Mouse (Mus musculus): Measurements from ENCODE around the gene Hist1h4b. TPM values are rescaled to one million over a fixed set of nuclear protein-coding genes. Genes with fewer than 3 reads are reported as not detected.

Hist1h4b gene
- polyA plus RNA-seq, 1 experiment from 2014 or later = 4.0 TPM

DNA sequence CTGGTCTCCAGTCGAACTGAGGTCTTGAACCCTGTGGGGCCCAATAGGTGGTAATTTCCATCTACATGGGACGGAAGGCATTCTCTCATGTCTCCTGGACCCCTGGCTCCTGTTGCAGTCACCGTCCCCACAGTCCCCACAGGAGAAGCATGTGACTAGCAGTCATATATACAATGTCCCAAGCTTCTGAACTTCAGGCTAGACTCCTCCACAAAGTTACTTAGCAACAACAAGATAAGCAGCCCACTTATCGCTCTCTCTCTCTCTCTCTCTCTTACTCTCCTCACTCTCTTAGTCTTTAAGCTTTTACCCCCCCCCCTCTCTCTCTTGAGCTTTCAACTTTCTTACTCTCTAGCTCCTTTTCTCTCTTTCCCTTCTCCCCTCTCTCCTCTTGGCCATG, 32.6 kb upstream of the Hist1h4b start:
- no peak overlapping the region for H3K4me2 ChIP-seq
- DNase-seq (ENCODE audit: low spot score) = no peak
- H3K36me3 ChIP-seq (ENCODE audit: control insufficient read depth, insufficient read depth, low read length) = no peaks in the 10 kb centered on the region
- no peaks in the 10 kb centered on the region for H3K9me3 ChIP-seq (ENCODE audit: control insufficient read depth, low read length)
- peaks cover 24% of the 10 kb centered on the region for H3K4me1 ChIP-seq (replicated peaks; ENCODE audit: control insufficient read depth, insufficient read depth, low read length)
- H3K27ac ChIP-seq (ENCODE audit: low read depth, low read length) = no peak overlapping the region; the same call in none of the 2 replicates
- no peak overlapping the region for H3K9ac ChIP-seq (ENCODE audit: low read depth, low read length)
- no peaks in the 10 kb centered on the region for H3K27me3 ChIP-seq (replicated peaks; ENCODE audit: control insufficient read depth, insufficient read depth, low read length)
- H3K4me3 ChIP-seq (ENCODE audit: low read depth, low read length) = no peak overlapping the region
- 58% methylated on average over 4 of the region's 4 CpGs for WGBS
- ATAC-seq (replicated peaks; ENCODE audit: low FRiP score) = peak; percentile 71; the same call in 1 of the 2 replicates

DNA sequence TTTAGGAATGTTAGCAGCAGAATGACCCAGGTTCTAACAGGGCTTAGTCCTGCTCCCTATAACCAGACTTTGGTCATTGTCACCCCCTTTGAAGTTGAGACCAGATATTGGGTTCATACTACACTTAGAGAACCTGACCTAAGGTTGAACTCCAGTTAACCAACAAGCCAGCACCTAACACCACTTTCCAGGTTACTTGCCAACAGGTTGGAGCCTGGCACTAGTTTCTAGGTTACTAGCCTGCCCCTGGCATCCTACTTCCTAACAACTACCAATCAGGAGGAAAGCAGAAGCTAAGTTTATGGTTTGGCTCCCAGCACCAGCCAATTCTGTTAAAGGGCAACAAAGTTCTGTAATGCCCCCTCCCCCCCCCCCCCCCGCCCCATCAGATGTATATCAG, 31.6 kb upstream of the Hist1h4b start:
- Histone ChIP-seq H3K36me3 (ENCODE audit: control insufficient read depth, insufficient read depth, low read length) (no peaks in the 10 kb centered on the region), H3K9me3 (ENCODE audit: control insufficient read depth, low read length) (no peaks in the 10 kb centered on the region), H3K9ac (ENCODE audit: low read depth, low read length) (no peak overlapping the region), H3K27ac (ENCODE audit: low read depth, low read length) (no peak overlapping the region), H3K27me3 (replicated peaks; ENCODE audit: control insufficient read depth, insufficient read depth, low read length) (no peaks in the 10 kb centered on the region), H3K4me3 (ENCODE audit: low read depth, low read length) (no peak overlapping the region), H3K4me1 (replicated peaks; ENCODE audit: control insufficient read depth, insufficient read depth, low read length) (peaks cover 24% of the 10 kb centered on the region), H3K4me2 (no peak overlapping the region)
- no peak for ATAC-seq (replicated peaks; ENCODE audit: low FRiP score)
- DNase-seq (ENCODE audit: low spot score) = peak; percentile 26
- WGBS = 38% methylated on average over 1 of the region's 1 CpGs

DNA sequence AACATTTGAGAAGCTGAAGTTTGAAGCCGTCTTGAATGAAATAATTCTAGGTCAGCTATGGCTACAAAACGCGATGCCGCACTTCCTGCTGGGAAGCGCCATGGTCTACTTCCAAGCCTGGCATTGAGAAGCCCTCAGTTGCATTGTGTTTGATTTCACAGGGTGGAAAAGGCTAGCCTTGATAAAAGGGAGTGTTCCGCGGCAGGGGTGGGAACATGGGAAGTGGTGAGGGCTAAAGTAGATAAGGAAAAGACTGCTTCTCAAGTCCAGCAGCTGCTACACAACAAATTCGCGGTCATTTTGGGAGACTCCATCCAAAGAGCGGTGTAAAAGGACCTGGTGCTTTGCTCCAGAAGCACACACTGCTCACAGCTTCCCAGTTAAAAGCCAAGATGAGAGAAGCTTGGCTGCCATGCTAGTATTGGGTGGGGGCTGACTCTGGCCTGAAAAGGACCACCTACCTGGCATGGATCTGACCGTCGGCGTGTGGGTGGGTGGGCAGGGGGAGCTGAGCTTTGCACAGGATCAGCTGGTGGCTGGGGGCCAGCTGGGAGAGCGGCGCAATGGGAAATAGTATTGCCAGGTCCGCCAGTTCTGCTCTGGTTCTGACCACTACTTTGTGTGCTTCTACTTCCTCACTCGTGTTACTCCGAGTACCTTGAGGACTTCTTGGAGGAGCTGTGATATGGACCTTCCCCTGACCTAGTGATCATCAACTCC, 28.2 kb upstream of the Hist1h4b start:
- Histone ChIP-seq H3K27me3 (replicated peaks; ENCODE audit: control insufficient read depth, insufficient read depth, low read length) (no peaks in the 10 kb centered on the region), H3K36me3 (ENCODE audit: control insufficient read depth, insufficient read depth, low read length) (no peaks in the 10 kb centered on the region), H3K9ac (ENCODE audit: low read depth, low read length) (no peak overlapping the region; the same call in 1 of the 2 replicates), H3K4me3 (ENCODE audit: low read depth, low read length) (no peak overlapping the region), H3K4me1 (replicated peaks; ENCODE audit: control insufficient read depth, insufficient read depth, low read length) (peaks cover 27% of the 10 kb centered on the region), H3K4me2 (peak overlapping the region; percentile 33; the same call in 1 of the 2 replicates), H3K9me3 (ENCODE audit: control insufficient read depth, low read length) (no peaks in the 10 kb centered on the region), H3K27ac (ENCODE audit: low read depth, low read length) (no peak overlapping the region)
- 56% methylated on average over 18 of the region's 18 CpGs for WGBS
- ATAC-seq (replicated peaks; ENCODE audit: low FRiP score) = no peak
- no peak for DNase-seq (ENCODE audit: low spot score)

DNA sequence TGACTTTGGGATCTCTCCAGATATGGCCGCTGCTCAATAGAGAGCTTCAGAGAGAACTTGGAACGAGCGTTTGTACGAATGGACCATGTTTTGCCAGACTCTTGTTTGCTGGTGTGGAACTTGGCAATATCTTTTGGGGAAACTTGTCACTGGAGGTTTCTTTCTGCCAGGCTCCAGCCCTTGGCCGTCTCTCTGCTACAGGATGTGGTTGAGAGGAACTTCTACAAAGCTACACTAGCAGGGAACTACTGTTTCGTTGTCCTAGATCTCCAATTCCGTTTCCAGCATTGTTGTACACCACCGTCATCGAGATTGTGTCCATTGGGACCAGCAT, 27.7 kb upstream of the Hist1h4b start:
- H3K4me3 ChIP-seq (ENCODE audit: low read depth, low read length) = no peak overlapping the region
- DNase-seq (ENCODE audit: low spot score) (no peak), ATAC-seq (replicated peaks; ENCODE audit: low FRiP score) (no peak)
- no peak overlapping the region for H3K27ac ChIP-seq (ENCODE audit: low read depth, low read length)
- no peaks in the 10 kb centered on the region for H3K36me3 ChIP-seq (ENCODE audit: control insufficient read depth, insufficient read depth, low read length)
- WGBS = 71% methylated on average over 9 of the region's 9 CpGs
- no peak overlapping the region for H3K9ac ChIP-seq (ENCODE audit: low read depth, low read length)
- no peaks in the 10 kb centered on the region for H3K9me3 ChIP-seq (ENCODE audit: control insufficient read depth, low read length)
- peaks cover 22% of the 10 kb centered on the region for H3K4me1 ChIP-seq (replicated peaks; ENCODE audit: control insufficient read depth, insufficient read depth, low read length)
- no peaks in the 10 kb centered on the region for H3K27me3 ChIP-seq (replicated peaks; ENCODE audit: control insufficient read depth, insufficient read depth, low read length)
- H3K4me2 ChIP-seq = no peak overlapping the region

- DNase-seq (ENCODE audit: low spot score) (no peak), ATAC-seq (replicated peaks; ENCODE audit: low FRiP score) (no peak)
- Histone ChIP-seq H3K4me1 (replicated peaks; ENCODE audit: control insufficient read depth, insufficient read depth, low read length) (peaks cover 17% of the 10 kb centered on the region), H3K4me3 (ENCODE audit: low read depth, low read length) (no peak overlapping the region), H3K4me2 (no peak overlapping the region), H3K9me3 (ENCODE audit: control insufficient read depth, low read length) (no peaks in the 10 kb centered on the region), H3K36me3 (ENCODE audit: control insufficient read depth, insufficient read depth, low read length) (no peaks in the 10 kb centered on the region), H3K9ac (ENCODE audit: low read depth, low read length) (no peak overlapping the region), H3K27ac (ENCODE audit: low read depth, low read length) (no peak overlapping the region), H3K27me3 (replicated peaks; ENCODE audit: control insufficient read depth, insufficient read depth, low read length) (no peaks in the 10 kb centered on the region)
- WGBS = 89% methylated on average over 5 of the region's 5 CpGs
These were observed 27.1 kb upstream of the Hist1h4b start for GRCm38 (mm10) chr13:23729706-23730105.

- Histone ChIP-seq H3K9ac (ENCODE audit: low read depth, low read length) (no peak overlapping the region), H3K4me2 (peak overlapping the region; percentile 27), H3K27me3 (replicated peaks; ENCODE audit: control insufficient read depth, insufficient read depth, low read length) (no peaks in the 10 kb centered on the region), H3K9me3 (ENCODE audit: control insufficient read depth, low read length) (no peaks in the 10 kb centered on the region), H3K4me1 (replicated peaks; ENCODE audit: control insufficient read depth, insufficient read depth, low read length) (peaks cover 12% of the 10 kb centered on the region; the same call in 1 of the 2 replicates), H3K27ac (ENCODE audit: low read depth, low read length) (no peak overlapping the region), H3K4me3 (ENCODE audit: low read depth, low read length) (no peak overlapping the region), H3K36me3 (ENCODE audit: control insufficient read depth, insufficient read depth, low read length) (no peaks in the 10 kb centered on the region)
- no peak for DNase-seq (ENCODE audit: low spot score)
- 42% methylated on average over 8 of the region's 8 CpGs for WGBS
- ATAC-seq (replicated peaks; ENCODE audit: low FRiP score) = peak; percentile 50
These were observed 26.3 kb upstream of the Hist1h4b start for GRCm38 (mm10) chr13:23730479-23730878.

DNA sequence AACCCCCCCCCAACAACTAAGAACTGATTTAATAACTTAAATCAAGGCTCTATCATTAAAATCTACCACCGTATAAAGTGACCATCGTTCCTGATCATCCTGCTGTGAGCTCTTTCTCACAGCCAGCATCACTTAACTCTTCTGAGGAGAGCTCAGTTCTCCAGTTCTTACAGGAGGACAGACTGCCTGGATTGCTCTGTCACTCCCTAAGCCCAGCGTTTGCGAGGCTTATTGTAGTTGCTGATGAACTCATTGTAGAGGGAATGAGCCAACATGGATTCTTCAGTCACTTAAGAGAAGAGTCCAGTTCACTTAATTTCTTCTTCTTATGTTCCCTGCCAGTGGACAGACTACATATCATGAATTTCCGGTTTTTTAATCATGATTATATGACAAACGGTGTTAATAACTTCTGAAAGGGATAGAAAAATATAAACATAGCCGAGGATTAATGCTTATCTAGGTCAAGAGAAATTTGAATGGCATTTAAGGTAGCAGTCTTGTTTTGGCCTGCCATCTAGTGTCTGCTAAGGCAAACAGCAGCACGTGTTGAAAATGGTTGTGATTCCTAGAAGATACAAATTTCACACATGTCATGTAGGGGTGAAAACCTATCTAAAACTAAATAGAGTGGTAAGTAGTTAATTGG, 24.5 kb upstream of the Hist1h4b start:
- WGBS = 25% methylated on average over 8 of the region's 8 CpGs
- DNase-seq (ENCODE audit: low spot score) (no peak), ATAC-seq (replicated peaks; ENCODE audit: low FRiP score) (0 out of 2 replicates have a peak, but pooled peaks have one; percentile 29)
- Histone ChIP-seq H3K27ac (ENCODE audit: low read depth, low read length) (no peak overlapping the region), H3K9ac (ENCODE audit: low read depth, low read length) (no peak overlapping the region), H3K4me1 (replicated peaks; ENCODE audit: control insufficient read depth, insufficient read depth, low read length) (peaks cover 12% of the 10 kb centered on the region; the same call in 1 of the 2 replicates), H3K27me3 (replicated peaks; ENCODE audit: control insufficient read depth, insufficient read depth, low read length) (no peaks in the 10 kb centered on the region), H3K4me3 (ENCODE audit: low read depth, low read length) (no peak overlapping the region), H3K9me3 (ENCODE audit: control insufficient read depth, low read length) (no peaks in the 10 kb centered on the region), H3K36me3 (ENCODE audit: control insufficient read depth, insufficient read depth, low read length) (no peaks in the 10 kb centered on the region), H3K4me2 (no peak overlapping the region)

GRCm38 (mm10) chr13:23737091-23737490, 19.7 kb upstream of the Hist1h4b start:
- no peak for ATAC-seq (replicated peaks; ENCODE audit: low FRiP score)
- H3K27me3 ChIP-seq (replicated peaks; ENCODE audit: control insufficient read depth, insufficient read depth, low read length) = no peaks in the 10 kb centered on the region
- H3K4me1 ChIP-seq (replicated peaks; ENCODE audit: control insufficient read depth, insufficient read depth, low read length) = peaks cover 7% of the 10 kb centered on the region
- no peak overlapping the region for H3K9ac ChIP-seq (ENCODE audit: low read depth, low read length)
- WGBS = 91% methylated on average over 5 of the region's 5 CpGs
- H3K9me3 ChIP-seq (ENCODE audit: control insufficient read depth, low read length) = no peaks in the 10 kb centered on the region
- H3K4me3 ChIP-seq (ENCODE audit: low read depth, low read length) = no peak overlapping the region
- H3K27ac ChIP-seq (ENCODE audit: low read depth, low read length) = peak overlapping the region; percentile 32; the same call in 1 of the 2 replicates
- no peak overlapping the region for H3K4me2 ChIP-seq
- DNase-seq (ENCODE audit: low spot score) = no peak
- no peaks in the 10 kb centered on the region for H3K36me3 ChIP-seq (ENCODE audit: control insufficient read depth, insufficient read depth, low read length)

GRCm38 (mm10) chr13:23738041-23738440, 18.8 kb upstream of the Hist1h4b start:
- H3K4me2 ChIP-seq = peak overlapping the region; percentile 91
- DNase-seq (ENCODE audit: low spot score) (no peak), ATAC-seq (replicated peaks; ENCODE audit: low FRiP score) (no peak)
- peak overlapping the region; percentile 52 for H3K4me3 ChIP-seq (ENCODE audit: low read depth, low read length)
- WGBS = 23% methylated on average over 4 of the region's 4 CpGs
- H3K9ac ChIP-seq (ENCODE audit: low read depth, low read length) = peak overlapping the region; percentile 83
- no peaks in the 10 kb centered on the region for H3K36me3 ChIP-seq (ENCODE audit: control insufficient read depth, insufficient read depth, low read length)
- no peaks in the 10 kb centered on the region for H3K27me3 ChIP-seq (replicated peaks; ENCODE audit: control insufficient read depth, insufficient read depth, low read length)
- peaks cover 7% of the 10 kb centered on the region for H3K4me1 ChIP-seq (replicated peaks; ENCODE audit: control insufficient read depth, insufficient read depth, low read length)
- H3K9me3 ChIP-seq (ENCODE audit: control insufficient read depth, low read length) = no peaks in the 10 kb centered on the region
- H3K27ac ChIP-seq (ENCODE audit: low read depth, low read length) = peak overlapping the region; percentile 100
